Mouse (Mus musculus) mouse trophoblast stem cell (cell line): ENCODE data around the gene Vmn1r151.
"Not testable (repeated sequence)": the region's sequence is repeated elsewhere in the genome, so short reads cannot be mapped to it uniquely, and the experiment has no call there.

Experiments used
- in situ Hi-C, 2 experiments: fragments of 300-500 bp; cut with MseI, MboI; formaldehyde crosslinking; loops; 2 replicates in 1 of 2; 3 replicates in 1 of 2; pipeline ENCODE4 v1.15.1; 2025

The Vmn1r151 gene

GRCm38 (mm10) chr7:22499578-22499977 lies at the start of gene Vmn1r151:
TSS of gene Vmn1r151 (minus strand) at chr7:22499678.
- in situ Hi-C loops = not testable (repeated sequence)

GRCm38 (mm10) chr7:22534787-22535186 lies 35.3 kb upstream of the Vmn1r151 start, which contains the start of gene Gm8677:
TSS of gene Gm8677 (minus strand) at chr7:22534887.
- in situ Hi-C loops = not testable (repeated sequence)

GRCm38 (mm10) chr7:22522667-22523066 lies 23.2 kb upstream of the Vmn1r151 start, which contains the start of gene Vmn1r152:
TSS of gene Vmn1r152 (plus strand) at chr7:22522967.
- in situ Hi-C loops = not testable (repeated sequence)

GRCm38 (mm10) chr7:22463975-22464374 lies 35.5 kb downstream of the Vmn1r151 start, which contains the start of gene Gm10665:
TSS of gene Gm10665 (minus strand) at chr7:22464075.
- in situ Hi-C loops = not testable (repeated sequence)
